Mouse (Mus musculus): Measurements from ENCODE around the gene Pdzd2.
A peak's percentile ranks its signal among the peaks of the same experiment; 100 is the strongest.

Gene Pdzd2

DNA sequence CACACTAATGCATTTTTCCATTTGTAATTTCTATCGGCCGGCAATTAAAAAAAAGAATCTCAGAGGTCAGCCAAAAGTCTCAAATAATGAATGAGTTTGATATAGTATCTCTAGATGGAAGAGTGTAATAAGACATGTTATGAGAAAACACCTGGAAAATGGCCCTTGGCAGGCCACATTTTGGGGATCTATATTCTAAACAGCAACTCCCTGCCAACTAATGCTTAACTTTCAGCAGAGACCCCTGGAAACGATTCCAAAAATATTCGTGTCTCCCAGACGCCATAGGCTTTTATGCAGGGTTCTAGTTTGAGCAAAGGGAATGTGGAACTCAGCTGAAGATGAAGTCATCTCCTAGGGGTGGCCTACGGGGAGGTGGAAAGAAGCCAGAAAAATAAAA lies 197.4 kb downstream of the Pdzd2 start:
- DNase-seq (ENCODE audit: low read depth, low spot score) = no peak

DNA sequence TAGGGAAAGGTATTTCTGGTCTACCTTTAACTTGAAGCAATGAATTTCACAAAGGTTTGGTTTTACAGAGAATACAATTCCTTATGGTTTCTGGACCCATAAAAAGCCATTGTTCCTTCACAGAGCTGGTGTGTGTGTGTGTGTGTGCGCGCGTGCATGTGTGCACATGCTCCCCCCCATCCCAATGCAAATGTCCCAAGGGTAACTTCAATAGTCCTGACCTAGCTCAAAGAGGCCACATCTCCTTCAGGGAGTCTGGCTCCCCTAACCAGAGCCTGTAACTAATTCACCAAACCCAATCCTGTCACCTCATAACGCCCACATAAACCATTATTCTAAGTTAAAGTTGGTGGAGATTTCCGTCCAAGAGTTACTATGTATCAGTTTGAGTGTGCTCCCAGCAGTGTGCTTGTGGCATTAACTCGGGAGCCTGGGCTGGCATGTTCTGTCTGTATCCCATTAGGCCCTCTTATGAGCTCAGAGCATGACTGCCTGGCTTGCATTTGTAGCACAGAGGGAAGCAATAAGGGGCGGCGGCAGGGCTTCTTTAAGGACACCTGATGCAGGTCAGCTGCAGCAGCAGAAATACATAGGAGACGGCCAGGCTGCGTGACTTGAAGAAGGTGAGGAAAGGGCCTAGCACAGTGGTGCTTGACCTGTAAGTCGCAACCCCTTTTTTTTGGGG lies 200.0 kb downstream of the Pdzd2 start:
- peak; percentile 68 for DNase-seq (ENCODE audit: low read depth, low spot score)

DNA sequence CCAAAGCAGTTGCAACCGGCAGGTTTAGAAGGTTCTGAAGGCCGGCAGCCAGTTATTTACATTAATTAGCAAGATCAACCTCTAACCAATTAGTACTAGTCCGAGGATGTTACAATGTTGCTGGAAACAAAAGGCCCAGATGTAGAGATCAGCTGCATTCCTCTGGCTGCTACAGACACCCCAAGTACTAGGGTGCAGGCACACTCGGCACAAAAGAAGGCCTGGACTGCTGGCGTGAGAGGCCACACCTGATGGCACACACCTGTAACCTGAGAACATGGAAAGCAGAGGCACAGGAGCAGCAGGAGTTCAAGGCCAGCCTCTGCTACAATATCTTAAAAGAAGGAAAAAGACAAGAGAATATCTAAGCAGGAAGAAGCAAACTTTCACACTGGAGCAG lies 206.5 kb downstream of the Pdzd2 start:
- no peak for DNase-seq (ENCODE audit: low read depth, low spot score)

DNA sequence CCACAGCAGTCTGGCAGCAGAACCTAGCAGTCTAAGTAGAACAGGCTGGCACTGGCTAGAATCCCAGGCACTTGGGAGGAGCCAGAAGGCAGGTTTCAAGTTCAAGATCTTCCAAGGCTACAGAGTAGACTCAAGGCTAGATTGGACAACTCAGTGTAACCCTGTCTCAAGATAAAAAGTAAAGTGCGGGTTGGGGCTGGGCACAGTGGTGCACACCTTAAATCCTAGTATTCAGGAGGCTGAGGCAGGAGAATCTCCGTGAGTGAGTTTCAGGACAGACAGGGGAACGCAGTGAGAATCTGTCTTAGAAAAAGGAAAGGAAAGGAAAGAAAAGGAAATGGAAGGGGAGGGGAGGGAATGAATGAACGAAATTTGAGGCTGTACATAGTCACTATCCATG lies 207.2 kb downstream of the Pdzd2 start:
- no peak for DNase-seq (ENCODE audit: low read depth, low spot score)

DNA sequence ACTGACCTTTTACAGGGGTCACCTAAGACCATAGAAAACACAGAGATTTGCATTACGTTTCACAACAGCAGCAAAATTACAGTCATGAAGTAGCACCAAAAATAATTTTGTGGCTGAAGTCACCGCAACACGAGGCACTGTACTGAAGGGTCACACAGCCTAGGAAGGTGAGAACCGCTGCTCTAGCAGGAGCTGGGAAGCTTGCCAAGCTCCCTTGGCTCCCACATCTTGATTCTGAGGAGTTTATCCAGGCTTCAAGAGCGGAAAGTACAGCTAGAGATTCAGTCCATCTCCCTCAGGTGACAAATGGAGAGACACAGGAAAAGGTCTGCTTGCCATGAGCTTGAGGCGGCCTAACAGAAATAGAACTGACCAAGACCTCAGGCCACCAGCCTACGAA lies 216.9 kb downstream of the Pdzd2 start:
- no peak for DNase-seq (ENCODE audit: low read depth, low spot score)

DNA sequence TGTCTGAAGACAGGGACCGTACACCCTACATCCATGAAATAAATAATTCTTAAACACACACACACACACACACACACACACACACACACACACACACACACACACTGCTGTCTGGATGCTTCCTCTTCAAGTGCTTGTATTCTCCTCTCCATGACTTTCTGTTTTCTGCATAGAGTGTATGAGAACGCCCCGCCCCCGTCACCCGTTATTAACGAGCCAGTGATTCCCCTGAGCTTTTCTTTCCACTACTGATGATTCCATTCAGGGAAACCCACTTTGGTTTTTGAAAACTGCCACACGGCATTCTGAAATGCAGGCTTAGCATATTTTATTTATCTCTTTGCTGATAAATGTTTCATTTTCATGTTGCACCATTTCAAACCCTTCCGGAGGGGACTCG lies 219.4 kb downstream of the Pdzd2 start:
- DNase-seq (ENCODE audit: low read depth, low spot score) = no peak

DNA sequence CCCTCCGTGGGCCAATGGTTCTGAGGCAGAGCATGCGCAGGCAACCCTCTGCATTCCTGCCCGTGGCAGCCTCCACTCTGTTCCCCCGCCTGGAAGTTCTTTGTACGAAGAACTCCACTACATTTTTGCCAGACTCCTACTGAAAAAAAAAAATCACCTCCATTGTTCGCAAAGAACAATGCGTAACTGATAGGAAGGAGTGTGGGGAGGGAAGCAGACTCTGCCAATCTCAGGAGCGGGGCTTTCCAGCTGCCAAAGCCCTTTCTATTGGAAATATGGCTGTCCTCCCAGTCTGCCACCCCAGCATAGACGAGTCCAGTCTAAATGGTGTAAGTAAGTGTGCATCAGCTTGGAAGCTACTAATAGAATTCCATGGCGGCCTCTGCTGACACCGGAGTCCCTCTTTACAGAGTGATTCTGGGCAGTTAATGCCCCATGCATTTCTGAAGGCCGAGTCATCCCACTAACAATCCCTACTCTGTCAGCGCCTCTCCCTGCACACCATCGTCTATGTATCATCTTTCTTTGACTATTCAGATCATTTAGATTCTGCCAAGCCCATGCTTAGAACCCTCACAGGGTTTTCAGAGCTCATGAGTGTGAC lies 221.3 kb downstream of the Pdzd2 start:
- no peak for DNase-seq (ENCODE audit: low read depth, low spot score)

DNA sequence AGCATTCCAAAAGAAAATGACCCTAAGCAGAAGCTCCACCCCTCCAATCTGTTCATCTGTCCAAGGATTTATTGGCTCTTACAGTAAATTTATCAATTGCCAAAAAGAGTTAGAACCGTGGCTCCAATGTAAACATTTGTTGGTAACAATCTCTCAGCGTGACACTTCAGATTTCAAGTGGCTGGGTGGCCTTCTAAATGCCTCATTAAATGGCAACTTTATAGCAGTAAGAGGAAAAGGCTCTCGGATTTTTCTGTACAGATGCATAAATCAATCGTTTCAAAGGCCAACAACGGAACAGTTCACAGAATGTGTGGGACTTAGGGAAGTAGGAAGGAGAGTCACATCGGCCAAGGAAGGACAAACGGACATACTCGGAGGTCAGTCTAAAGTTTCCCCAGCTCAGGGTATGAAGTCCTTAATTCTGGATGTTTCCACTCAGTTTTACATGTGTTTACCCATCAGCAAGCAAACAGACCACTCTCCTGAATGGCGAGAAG lies 222.4 kb downstream of the Pdzd2 start:
- peak; percentile 57 for DNase-seq (ENCODE audit: low read depth, low spot score)

DNA sequence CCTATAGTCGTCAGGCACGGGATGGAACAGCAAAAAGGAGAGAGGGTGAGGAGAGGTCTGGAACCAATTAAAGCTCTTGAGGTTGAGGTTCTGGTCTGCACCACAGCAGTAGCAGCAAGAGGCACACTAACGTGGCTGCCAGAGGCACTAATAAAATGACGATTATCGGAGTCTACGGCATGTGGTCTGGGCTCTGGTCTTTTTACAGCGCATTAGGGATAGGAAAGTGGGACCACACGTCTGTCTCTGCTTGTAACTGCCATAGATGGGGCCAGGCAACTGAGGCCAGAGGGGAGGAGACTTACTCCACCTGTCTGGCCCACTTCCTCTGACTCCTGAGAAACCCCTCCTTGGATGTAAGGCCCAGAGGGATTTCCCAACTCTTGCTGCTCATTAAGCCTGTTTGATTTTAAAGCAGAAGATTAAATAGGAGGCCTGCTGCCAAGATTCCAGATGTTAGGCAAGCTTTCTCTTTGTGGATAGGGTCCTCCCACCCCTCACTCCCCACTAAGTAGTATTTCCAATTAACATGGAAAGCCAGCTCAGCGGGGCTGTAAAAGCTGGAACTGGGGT lies 224.4 kb downstream of the Pdzd2 start:
- peak; percentile 91 for DNase-seq (ENCODE audit: low read depth, low spot score)

DNA sequence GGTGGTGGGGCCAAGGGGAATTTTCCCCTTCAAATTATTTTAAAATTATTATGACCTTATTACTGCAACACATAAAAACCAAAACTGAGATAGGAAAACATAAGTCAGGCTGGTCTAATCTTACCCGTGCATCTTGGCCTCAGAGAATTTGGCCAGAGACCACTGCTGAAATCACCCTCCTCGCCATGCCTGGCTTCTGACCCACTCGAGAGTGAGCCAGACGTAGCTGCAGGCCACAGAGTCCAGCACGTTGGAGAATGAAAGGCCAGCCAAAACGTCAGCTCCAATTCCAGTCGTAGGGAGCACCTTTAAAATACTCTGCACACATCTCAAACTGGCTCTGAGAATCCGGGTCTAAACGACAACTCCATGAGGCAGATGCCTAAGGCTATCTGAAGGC lies 226.2 kb downstream of the Pdzd2 start:
- no peak for DNase-seq (ENCODE audit: low read depth, low spot score)

DNA sequence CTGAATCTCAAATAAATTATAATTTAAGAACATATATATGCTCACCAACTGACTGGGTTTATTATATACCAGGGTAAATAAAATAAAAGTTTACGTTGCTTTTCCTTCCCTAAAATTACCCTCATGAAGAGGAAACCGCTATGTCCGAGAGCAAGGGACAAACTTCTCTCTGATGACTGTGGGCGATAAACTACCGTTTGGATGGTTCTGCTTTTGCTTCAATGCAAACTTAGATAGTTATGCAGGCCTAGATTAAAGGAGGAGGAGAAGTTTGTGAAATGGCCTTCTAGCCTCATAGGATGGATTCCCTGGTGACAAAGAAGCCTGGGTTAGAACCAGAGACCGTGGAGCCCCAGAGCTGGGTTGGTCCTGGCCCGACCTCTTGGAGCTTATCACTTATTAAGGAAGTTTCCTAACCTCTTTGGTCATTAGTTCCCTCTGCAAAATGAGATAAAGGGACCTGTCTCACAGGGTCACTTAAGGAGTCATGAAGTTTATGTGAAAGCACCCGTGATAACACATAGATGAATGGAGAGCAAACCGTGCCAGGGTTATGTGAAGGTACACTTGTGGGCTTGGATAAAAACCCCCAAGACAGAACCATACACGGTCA lies 230.9 kb downstream of the Pdzd2 start:
- DNase-seq (ENCODE audit: low read depth, low spot score) = no peak

DNA sequence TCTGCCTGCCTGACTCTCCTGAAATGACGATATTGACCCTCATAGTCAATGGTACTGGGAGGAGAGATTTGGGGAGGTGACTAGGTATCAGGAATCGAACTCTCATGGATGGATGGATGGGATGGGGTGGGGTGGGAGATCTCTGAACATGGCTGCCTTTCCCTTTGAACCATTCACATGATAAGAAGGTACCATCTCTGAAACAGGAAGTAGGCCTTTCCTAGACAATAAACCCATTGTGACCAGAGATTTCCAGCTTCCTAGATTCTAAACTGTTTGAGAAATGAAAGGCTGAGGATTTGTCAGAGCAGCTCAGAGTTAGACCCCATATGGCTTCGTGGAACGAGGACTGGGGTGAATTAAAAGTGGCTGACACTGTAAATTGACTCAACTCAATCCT lies 232.2 kb downstream of the Pdzd2 start:
- no peak for DNase-seq (ENCODE audit: low read depth, low spot score)

DNA sequence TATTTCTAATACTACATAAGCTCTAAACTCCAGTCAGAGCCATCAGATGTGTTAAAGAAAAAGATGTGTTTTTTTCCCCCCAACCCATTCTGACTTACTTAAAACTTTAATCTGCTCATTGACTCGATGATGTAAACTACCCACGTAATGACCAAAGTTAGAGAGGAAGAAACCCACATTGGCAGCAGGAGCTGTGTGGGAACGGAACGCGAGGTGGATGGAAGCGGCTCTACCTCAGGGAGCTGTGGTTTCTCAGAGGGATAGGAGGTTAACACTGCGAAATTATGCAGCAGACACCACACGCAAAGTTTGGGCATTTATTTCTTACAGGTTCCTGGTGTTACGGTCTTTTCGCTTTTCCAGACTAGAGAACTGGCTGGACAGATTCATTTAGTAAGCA lies 233.2 kb downstream of the Pdzd2 start:
- DNase-seq (ENCODE audit: low read depth, low spot score) = no peak

DNA sequence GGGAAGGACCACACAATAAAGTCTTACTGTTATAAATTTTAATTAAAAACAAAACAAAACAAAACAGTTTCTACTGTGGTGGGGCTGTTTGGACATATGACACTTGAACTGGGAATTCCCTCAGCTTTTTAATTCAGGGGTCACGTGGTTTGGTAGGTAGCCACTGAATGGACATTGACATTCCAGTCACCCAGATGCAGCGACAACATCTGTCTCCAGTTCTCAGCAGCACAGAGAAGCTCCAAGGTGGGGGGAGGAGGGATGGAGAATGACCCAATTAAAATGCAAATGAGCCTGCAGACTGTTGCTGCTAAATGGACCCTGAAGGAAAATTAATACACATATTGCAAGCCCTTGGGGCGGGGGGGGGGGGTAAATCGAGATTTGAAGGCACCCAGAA lies 233.6 kb downstream of the Pdzd2 start:
- DNase-seq (ENCODE audit: low read depth, low spot score) = no peak

DNA sequence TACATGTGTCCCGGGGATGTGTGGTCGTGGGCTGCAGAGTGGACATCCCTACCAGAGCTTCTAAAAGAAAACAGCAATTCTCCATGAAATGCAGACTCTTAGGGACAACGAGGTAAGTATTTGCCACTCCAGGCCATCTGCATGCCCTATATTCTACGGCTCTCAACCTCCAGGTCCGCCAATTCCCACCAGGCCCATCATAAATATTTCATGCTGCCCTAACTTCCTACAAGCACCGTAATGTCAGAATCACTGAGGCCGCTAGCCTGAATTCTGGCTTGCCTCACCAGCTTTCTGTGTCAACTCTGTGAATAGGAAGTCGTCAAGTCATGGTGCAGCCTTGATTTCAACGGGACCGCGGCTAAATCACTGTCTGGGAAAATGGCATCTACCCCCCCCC lies 234.2 kb downstream of the Pdzd2 start:
- DNase-seq (ENCODE audit: low read depth, low spot score) = no peak

DNA sequence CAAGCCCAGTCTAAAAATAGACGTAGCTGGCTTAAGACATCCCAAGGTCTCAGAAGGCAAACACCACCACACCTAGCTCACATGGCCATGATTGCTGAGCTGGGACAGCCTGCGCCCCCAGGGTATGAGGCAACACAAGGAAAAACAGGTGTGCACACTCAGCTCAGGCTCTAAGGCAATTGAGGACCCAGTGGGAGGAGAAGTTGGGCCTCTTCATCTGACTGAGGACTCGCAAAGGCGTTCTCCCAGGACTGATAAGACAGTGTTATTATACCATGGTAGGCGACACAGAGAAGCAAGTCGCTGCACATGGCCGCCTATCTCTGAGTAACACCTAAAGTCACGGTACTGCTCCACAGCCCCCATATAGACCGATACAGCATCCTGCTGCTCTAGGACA lies 235.8 kb downstream of the Pdzd2 start:
- no peak for DNase-seq (ENCODE audit: low read depth, low spot score)

DNA sequence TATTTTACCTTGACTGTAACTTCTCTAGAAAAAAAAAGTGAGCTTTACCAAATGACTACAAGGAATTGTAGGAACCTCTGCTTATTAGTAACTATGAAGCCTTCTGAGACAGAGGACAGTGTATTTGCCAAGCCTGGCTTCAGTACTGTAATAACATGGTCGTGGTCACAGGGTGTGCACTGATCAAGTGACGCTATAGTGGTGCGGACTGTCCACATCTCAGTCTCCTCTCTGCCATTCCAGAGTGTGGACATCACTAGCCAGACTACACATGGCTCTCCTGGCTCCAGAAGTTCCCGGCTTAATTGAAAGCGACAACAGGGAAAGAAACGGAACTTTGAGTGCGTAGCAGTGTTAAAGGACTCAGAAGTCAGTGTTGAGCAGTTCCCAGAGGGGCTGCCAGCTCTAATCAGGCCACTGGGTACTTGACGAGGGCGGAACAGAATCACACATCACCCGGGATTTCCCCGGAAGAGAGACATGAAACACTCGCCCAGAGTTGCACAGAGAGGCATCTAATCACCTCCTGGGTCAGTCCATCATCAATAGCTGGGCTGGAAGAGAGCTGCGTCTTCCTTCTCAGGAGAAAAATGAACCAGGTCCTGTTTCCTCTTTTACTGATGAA lies 237.7 kb downstream of the Pdzd2 start:
- DNase-seq (ENCODE audit: low read depth, low spot score) = no peak

DNA sequence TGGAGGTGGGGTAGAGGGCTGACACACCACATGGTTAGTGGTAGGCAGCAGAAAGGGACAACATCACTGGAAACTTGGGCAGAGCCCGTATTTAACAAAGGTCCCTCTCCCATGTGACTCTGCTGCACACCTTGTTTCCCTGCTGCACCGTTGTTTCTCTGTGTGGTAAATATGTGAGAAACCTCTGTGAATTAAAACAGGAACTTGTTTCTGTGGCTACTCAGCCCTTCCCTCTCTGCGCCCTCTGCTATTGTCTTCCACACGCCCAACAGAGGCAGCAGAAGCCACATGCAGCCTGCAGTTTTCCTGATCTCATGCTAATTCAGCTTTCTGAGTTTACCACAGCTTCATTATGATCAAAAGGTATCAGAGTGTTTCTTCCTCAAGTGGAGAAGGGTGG lies 239.1 kb downstream of the Pdzd2 start:
- DNase-seq (ENCODE audit: low read depth, low spot score) = no peak

DNA sequence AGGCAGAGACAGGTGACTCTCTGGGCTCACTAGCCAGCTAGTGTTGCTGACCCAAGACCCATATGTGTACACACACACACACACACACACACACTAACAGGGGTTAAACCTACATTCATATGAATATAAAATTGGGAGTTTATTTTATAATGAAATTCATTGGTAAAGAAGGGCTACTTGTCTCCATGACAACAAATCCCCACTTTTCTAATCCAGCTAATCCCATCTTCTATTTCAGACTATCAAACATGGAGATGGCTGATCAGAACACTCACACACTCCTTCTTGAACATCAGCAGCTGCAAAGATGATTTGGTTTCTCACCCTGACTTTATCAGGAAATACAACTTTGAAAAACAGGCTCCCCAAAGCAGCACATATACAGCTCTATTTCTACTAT lies 245.6 kb downstream of the Pdzd2 start:
- no peak for DNase-seq (ENCODE audit: low read depth, low spot score)

DNA sequence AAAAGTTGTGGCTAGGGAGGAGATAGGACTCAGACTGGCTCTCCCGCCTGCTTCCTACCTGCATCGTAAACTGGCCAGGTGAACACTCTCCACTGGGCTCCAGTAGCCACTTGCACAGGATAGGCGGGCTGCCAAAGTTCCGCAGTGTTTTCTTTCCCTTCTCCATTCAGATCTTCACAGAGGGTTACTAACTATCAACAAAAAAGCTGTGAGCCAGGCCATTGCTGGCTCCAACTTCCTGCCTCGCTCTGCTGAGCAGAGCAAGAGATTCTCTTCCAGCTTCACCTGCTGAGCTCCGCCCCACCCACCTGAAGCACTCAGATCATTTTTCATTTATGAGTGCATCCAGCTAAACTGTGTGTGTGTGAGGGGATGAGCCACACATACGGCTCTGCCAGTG lies 246.5 kb downstream of the Pdzd2 start:
- DNase-seq (ENCODE audit: low read depth, low spot score) = no peak

DNA sequence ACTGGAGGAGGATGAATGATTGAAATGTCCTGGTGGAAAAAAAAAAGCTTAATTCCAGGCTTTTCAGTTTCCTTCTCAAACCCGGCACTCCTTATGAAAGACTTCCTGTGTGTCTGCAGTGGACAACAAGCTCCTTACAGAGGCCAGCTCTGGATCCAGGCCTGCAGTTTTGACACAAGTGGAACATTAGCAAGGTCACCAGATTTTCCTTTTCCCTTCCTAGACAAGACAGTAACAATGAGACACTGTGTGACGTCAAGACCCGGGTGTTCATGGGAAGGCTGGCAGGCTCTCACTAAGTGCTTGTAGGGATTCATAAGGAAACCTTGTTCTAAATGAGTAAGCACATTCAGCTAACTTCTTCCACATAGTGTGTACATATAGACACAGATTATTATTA lies 248.8 kb downstream of the Pdzd2 start:
- DNase-seq (ENCODE audit: low read depth, low spot score) = no peak

DNA sequence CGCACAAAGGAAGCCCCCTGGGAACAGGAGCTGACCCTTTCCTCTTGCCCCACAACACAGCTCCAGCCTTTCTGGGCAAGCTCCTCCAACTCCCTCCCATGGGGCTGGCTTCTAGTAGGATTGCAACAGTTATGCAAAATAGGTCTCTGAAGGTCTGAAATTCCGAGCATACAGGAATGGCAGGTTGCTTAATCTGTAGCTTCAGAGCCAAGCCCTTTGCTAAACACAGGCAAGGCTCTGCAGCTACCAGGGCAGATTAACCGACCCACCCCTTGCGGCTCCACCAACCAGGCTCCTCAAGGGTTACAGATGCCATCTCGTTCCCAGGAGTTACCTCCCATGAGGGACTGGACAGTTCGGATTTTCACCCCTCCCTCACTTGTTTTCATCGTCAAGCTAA lies 249.2 kb downstream of the Pdzd2 start:
- DNase-seq (ENCODE audit: low read depth, low spot score) = no peak
